Mouse (Mus musculus): ENCODE measurements around the gene Vmn2r13. TPM values are rescaled to one million over a fixed set of nuclear protein-coding genes. Genes with fewer than 3 reads are reported as not detected.
"Not testable (repeated sequence)": the region's sequence is repeated elsewhere in the genome, so short reads cannot be mapped to it uniquely, and the experiment has no call there.

Vmn2r13 gene
- not detected in 2 replicates for polyA plus RNA-seq (2016; fragmentation: Nextera tagmentation; extraction: Ambion mirVana)

- H3K27me3 ChIP-seq (ENCODE audit: low read depth, poor library complexity, severe bottlenecking); H3K36me3 ChIP-seq; H3K9me3 ChIP-seq (replicated peaks); H3K4me1 ChIP-seq; H3K4me3 ChIP-seq; H3K27ac ChIP-seq; DNase-seq (ENCODE audit: low spot score): not testable (repeated sequence)
- 56% methylated on average over 2 of the region's 2 CpGs for WGBS
Measured at GRCm38 (mm10) chr5:109192099-109192498, at the start of gene Vmn2r13. Vmn2r13 (minus strand) TSS chr5:109192199.

- no peak for DNase-seq (ENCODE audit: low spot score)
- H3K9me3 ChIP-seq (replicated peaks): no peaks in the 10 kb centered on the region
- no peaks in the 10 kb centered on the region for H3K4me1 ChIP-seq
- H3K36me3 ChIP-seq: no peaks in the 10 kb centered on the region
- 75% methylated on average over 3 of the region's 3 CpGs for WGBS
- H3K4me3 ChIP-seq: no peak within 1 kb of the TSS
- no peaks in the 10 kb centered on the region for H3K27me3 ChIP-seq (ENCODE audit: low read depth, poor library complexity, severe bottlenecking)
- no peak within 1 kb of the TSS for H3K27ac ChIP-seq
Measured at GRCm38 (mm10) chr5:109224608-109225007, 32.6 kb upstream of the Vmn2r13 start, which contains the start of gene Vmn2r14. Vmn2r14 (minus strand) TSS chr5:109224708.

DNA sequence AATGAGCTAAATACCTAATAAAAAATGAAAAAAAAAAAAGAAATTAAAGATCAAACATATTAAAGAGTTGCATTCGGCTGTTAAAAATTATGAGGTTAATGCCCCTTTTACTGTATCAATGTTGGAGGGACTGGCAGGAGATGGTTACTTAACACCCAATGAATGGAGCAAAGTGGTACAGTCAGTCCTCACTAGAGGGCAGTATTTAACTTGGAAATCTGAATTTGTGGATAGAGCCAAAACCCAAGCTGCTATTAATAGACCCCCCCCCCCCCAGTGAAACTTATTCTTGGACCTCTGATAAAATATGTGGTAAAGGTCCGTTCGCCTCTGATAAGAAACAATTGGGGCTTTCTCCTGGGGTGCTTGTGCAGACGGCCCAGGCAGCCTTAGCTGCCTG, 25.1 kb downstream of the Vmn2r13 start:
- H3K4me3 ChIP-seq; H3K9me3 ChIP-seq (replicated peaks); H3K27me3 ChIP-seq (ENCODE audit: low read depth, poor library complexity, severe bottlenecking); H3K27ac ChIP-seq; DNase-seq (ENCODE audit: low spot score); H3K4me1 ChIP-seq; H3K36me3 ChIP-seq: not testable (repeated sequence)
- 93% methylated on average over 4 of the region's 4 CpGs for WGBS

DNA sequence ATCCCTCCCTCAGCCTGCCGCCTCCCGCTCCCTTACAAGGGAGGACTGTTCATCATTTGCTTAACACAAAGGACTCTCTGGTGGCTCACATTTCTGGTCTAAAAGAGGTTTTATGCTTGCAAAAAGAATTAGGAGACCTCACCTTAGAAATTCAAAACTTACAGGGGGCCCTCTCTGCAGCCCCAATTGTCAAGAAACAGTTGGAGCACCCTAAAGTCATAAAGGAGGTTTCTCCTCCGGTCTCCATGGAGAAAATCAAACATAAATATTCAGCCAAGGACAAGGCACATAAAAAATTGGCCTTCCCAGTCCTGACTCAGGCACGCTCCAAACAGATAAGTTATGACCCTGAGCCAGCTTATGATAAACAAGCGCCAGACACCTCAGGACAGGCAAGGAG, 31.9 kb downstream of the Vmn2r13 start:
- Histone ChIP-seq H3K36me3 (no peaks in the 10 kb centered on the region), H3K4me1 (no peaks in the 10 kb centered on the region), H3K27me3 (ENCODE audit: low read depth, poor library complexity, severe bottlenecking) (no peaks in the 10 kb centered on the region), H3K4me3 (no peak overlapping the region), H3K9me3 (replicated peaks) (no peaks in the 10 kb centered on the region), H3K27ac (no peak overlapping the region)
- WGBS: 90% methylated on average over 5 of the region's 5 CpGs
- DNase-seq (ENCODE audit: low spot score): no peak

DNA sequence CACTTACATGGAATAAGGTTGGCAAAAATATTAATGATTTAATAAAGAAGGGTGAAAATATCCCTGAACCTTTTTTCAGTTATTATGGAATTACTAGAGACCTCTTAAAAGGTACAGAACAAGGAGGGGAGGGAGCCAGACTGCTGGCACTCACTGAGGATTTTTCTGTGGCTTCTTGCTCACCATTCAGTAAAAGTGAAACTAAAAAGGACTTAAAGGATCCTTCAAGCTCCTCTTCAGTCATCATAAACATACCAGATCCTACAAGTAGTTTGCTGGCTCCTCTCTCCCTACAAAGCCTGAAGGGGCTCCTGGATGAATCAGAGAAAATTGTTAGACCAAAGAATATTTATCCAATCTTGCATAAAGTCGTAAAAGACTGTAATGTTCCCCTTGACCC, 32.4 kb downstream of the Vmn2r13 start:
- 76% methylated on average over 1 of the region's 1 CpGs for WGBS
- H3K27ac ChIP-seq; DNase-seq (ENCODE audit: low spot score); H3K27me3 ChIP-seq (ENCODE audit: low read depth, poor library complexity, severe bottlenecking); H3K9me3 ChIP-seq (replicated peaks); H3K36me3 ChIP-seq; H3K4me3 ChIP-seq; H3K4me1 ChIP-seq: not testable (repeated sequence)

DNA sequence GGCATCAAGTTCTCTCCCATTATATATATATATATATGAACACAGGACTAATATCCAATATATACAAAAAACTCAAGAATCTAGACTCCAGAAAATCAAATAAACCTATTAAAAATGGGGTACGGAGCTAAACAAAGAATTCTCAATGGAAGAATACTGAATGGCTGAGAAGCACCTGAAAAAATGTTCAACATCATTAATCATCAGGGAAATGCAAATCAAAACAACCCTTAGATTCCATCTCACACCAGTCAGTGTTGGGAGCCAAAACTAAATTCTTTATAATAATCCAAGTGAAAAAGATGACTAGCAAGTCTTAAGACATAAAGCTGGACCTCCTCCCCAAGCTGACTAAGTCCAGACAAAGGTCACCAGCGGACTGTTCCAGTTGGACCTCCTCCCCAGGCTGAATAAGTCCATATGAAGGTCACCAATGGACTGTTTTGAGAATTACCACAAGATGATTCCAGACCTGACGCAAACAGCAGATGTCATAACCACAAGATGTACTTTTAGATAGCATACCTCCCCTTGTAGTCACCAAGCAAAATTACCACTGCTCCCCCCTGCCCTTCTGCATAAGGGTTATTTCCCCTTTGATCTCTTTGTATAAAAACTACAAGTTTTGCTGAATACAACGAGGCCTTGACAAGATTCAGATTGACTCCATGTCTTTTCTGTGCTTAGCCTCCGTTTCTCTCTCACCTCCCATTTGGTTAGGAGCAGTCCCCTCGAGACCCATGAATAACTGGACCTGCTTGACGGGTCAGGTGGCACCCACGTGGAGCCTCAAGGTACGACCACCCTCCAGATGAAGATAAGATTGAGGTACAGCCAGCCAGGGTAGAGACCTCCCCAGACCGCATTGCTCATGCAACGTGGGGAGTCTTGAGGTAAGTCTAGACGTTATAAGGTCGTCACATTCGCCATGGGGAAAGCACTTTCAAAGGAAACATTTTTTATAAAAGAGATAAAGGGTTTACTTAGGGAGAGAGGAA, 33.2 kb downstream of the Vmn2r13 start:
- H3K27me3 ChIP-seq (ENCODE audit: low read depth, poor library complexity, severe bottlenecking); H3K27ac ChIP-seq; H3K4me3 ChIP-seq; H3K4me1 ChIP-seq; DNase-seq (ENCODE audit: low spot score); H3K36me3 ChIP-seq; H3K9me3 ChIP-seq (replicated peaks): not testable (repeated sequence)
- 84% methylated on average over 14 of the region's 14 CpGs for WGBS

DNA sequence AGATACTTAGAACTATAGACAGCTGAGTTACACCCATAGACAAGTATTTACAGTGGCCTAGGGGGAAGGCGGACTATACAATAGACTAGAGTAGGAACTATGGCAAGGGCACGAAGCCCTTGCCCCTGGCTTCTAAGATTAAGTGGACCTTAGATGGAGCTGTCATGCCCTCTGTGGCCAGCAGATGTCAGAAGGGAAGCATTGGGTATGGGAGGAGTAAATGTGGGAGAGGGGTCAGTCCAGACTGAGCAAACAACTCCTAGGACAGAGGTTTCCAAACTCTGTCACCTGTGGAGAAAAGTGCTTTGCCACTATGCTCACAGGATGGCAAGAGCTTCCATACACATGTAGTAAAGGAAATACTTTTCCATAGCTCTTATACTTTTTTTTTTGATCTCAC, 52.5 kb downstream of the Vmn2r13 start:
- H3K4me3 ChIP-seq: no peak overlapping the region
- no peaks in the 10 kb centered on the region for H3K36me3 ChIP-seq
- no peaks in the 10 kb centered on the region for H3K27me3 ChIP-seq (ENCODE audit: low read depth, poor library complexity, severe bottlenecking)
- DNase-seq (ENCODE audit: low spot score): no peak
- H3K27ac ChIP-seq: no peak overlapping the region
- WGBS: 84% methylated on average over 2 of the region's 2 CpGs
- H3K4me1 ChIP-seq: no peaks in the 10 kb centered on the region
- H3K9me3 ChIP-seq (replicated peaks): no peaks in the 10 kb centered on the region

DNA sequence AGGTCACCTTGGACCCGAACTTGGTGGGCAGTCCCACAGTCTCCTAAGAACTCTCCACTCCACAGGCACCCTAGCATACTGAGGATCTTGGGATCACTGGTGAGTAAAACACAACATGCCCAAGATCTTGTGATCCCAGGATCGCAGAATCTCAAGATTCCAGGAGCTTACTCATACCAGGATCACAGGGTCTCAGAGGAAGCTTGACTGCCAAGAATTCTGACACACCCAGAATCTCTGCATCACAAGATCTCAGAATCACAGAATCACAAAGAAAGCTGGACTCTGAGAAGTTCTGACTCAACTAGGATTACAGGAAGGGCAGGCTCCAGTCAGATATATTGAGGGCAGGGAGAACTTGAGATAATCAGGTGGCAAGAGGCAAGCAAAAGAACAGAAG, 55.3 kb downstream of the Vmn2r13 start:
- Histone ChIP-seq H3K27me3 (ENCODE audit: low read depth, poor library complexity, severe bottlenecking) (no peaks in the 10 kb centered on the region), H3K4me3 (no peak overlapping the region), H3K27ac (no peak overlapping the region), H3K9me3 (replicated peaks) (no peaks in the 10 kb centered on the region), H3K36me3 (no peaks in the 10 kb centered on the region), H3K4me1 (no peaks in the 10 kb centered on the region)
- DNase-seq (ENCODE audit: low spot score): no peak
- 82% methylated on average over 2 of the region's 2 CpGs for WGBS

Other genes with a start within 250 kb of the Vmn2r13 start
- gene Vmn2r10, start 185.7 kb downstream of the Vmn2r13 start, polyA plus RNA-seq (2016; fragmentation: Nextera tagmentation; extraction: Ambion mirVana): not detected in 2 replicates
- gene Vmn2r11, start 132.6 kb downstream of the Vmn2r13 start, polyA plus RNA-seq (2016; fragmentation: Nextera tagmentation; extraction: Ambion mirVana): not detected in 2 replicates
- not detected in 2 replicates for gene Vmn2r12, start 94.2 kb downstream of the Vmn2r13 start, polyA plus RNA-seq (2016; fragmentation: Nextera tagmentation; extraction: Ambion mirVana)
- gene Vmn2r14, start 32.5 kb upstream of the Vmn2r13 start, polyA plus RNA-seq (2016; fragmentation: Nextera tagmentation; extraction: Ambion mirVana): not detected in 2 replicates
- not detected in 2 replicates for gene Vmn2r15, start 105.4 kb upstream of the Vmn2r13 start, polyA plus RNA-seq (2016; fragmentation: Nextera tagmentation; extraction: Ambion mirVana)
- gene Vmn2r16, start 138.0 kb upstream of the Vmn2r13 start, polyA plus RNA-seq (2016; fragmentation: Nextera tagmentation; extraction: Ambion mirVana): not detected in 2 replicates
- not detected in 2 replicates for gene Vmn2r17, start 227.5 kb upstream of the Vmn2r13 start, polyA plus RNA-seq (2016; fragmentation: Nextera tagmentation; extraction: Ambion mirVana)

Measured in limb, embryonic 10.5 days (tissue).